Mouse (Mus musculus) intestine, postnatal 0 days (tissue): ENCODE measurements at regions not wholly inside any gene's neighbourhood (a gene's known extent, or its start where the extent isn't known, plus 50 kb on each side); places are given as distances from the start of the nearest gene placed in this dataset.

Experiments
- ATAC-seq: fragments of 200-750 bp; cut with Nextera tagmentation; 2 replicates; pipeline ENCODE4 v1.8.0; 2017; ENCODE audit warnings: mild to moderate bottlenecking, moderate TSS enrichment, moderate library complexity
- H3K27ac ChIP-seq: fragments of 300-500 bp; sonication (generic); 2 replicates; pipeline ENCODE4 v1.5.1; 2014; ENCODE audit warnings: mild to moderate bottlenecking, low read depth, low read length, moderate library complexity
- H3K27me3 ChIP-seq: fragments of 300-500 bp; sonication (generic); replicated peaks from 2 replicates; pipeline ENCODE4 v1.6.1; 2014; ENCODE audit warnings: low read length, mixed read lengths; ENCODE audit not compliant: control insufficient read depth, insufficient read depth
- H3K36me3 ChIP-seq: fragments of 300-500 bp; sonication (generic); 2 replicates; pipeline ENCODE4 v1.6.1; 2014; ENCODE audit warnings: mild to moderate bottlenecking, moderate library complexity; ENCODE audit not compliant: control insufficient read depth, insufficient read depth
- H3K4me1 ChIP-seq: fragments of 300-500 bp; sonication (generic); replicated peaks from 2 replicates; pipeline ENCODE4 v1.6.1; 2014; ENCODE audit warnings: antibody characterized with exemption, low read length, mixed read lengths; ENCODE audit not compliant: control insufficient read depth, insufficient read depth
- H3K4me2 ChIP-seq: fragments of 300-500 bp; sonication (generic); replicated peaks from 2 replicates; pipeline ENCODE4 v1.6.1; 2014; ENCODE audit warnings: low read depth, mild to moderate bottlenecking, moderate library complexity
- H3K4me3 ChIP-seq: fragments of 300-500 bp; sonication (generic); 2 replicates; pipeline ENCODE4 v1.5.1; 2014; ENCODE audit warnings: low read depth, low read length
- H3K9ac ChIP-seq: fragments of 300-500 bp; sonication (generic); 2 replicates; pipeline ENCODE4 v1.6.1; 2014; ENCODE audit warnings: mild to moderate bottlenecking, low read depth, low read length
- H3K9me3 ChIP-seq: fragments of 300-500 bp; sonication (generic); 2 replicates; pipeline ENCODE4 v1.6.1; 2016; ENCODE audit warnings: mixed run types; ENCODE audit not compliant: control insufficient read depth
- CTCF ChIP-seq: sonication (generic); IDR thresholded peaks from 2 replicates; pipeline ENCODE4 v1.5.1; 2016; ENCODE audit warnings: low read depth, mild to moderate bottlenecking, control low read depth, antibody characterized with exemption, moderate library complexity
- WGBS: fragments of 180-500 bp; shearing (Covaris S2); extraction: QIAGEN DNeasy Blood & Tissue Kit; methylation state at CpG from one replicate; pipeline ENCODE4 v1.1.7; 2014; 5-methylcytosine and 5-hydroxymethylcytosine counted together

- TF ChIP-seq CTCF: no peak
- 70% methylated on average over 4 of the region's 4 CpGs for WGBS
- Histone ChIP-seq H3K9ac (no peak overlapping the region), H3K36me3 (no peaks in the 10 kb centered on the region), H3K4me2 (no peak overlapping the region), H3K9me3 (no peaks in the 10 kb centered on the region), H3K4me1 (no peaks in the 10 kb centered on the region), H3K4me3 (no peak overlapping the region), H3K27ac (no peak overlapping the region), H3K27me3 (no peaks in the 10 kb centered on the region)
- ATAC-seq: no peak
Observed at GRCm38 (mm10) chr9:94441393-94441792, 96.5 kb downstream of the 1190002N15Rik start.

- H3K27ac ChIP-seq: no peak overlapping the region
- H3K9me3 ChIP-seq: no peaks in the 10 kb centered on the region
- no peak overlapping the region for H3K4me3 ChIP-seq
- H3K27me3 ChIP-seq: no peaks in the 10 kb centered on the region
- H3K4me2 ChIP-seq: no peak overlapping the region
- H3K9ac ChIP-seq: no peak overlapping the region
- no peaks in the 10 kb centered on the region for H3K4me1 ChIP-seq
- no peaks in the 10 kb centered on the region for H3K36me3 ChIP-seq
- ATAC-seq: no peak
- TF ChIP-seq CTCF: no peak
Observed at GRCm38 (mm10) chr9:94433468-94433867, 104.4 kb downstream of the 1190002N15Rik start.

- Histone ChIP-seq H3K4me2 (no peak overlapping the region), H3K9me3 (no peaks in the 10 kb centered on the region), H3K27ac (no peak overlapping the region), H3K4me1 (no peaks in the 10 kb centered on the region), H3K9ac (no peak overlapping the region), H3K27me3 (no peaks in the 10 kb centered on the region), H3K4me3 (no peak overlapping the region), H3K36me3 (no peaks in the 10 kb centered on the region)
- no peak for TF ChIP-seq CTCF
- no peak for ATAC-seq
- WGBS: 90% methylated on average over 3 of the region's 3 CpGs
Observed at GRCm38 (mm10) chr9:94432144-94432747, 105.6 kb downstream of the 1190002N15Rik start.

GRCm38 (mm10) chr9:94431540-94431939, 106.3 kb downstream of the 1190002N15Rik start:
- Histone ChIP-seq H3K27me3 (no peaks in the 10 kb centered on the region), H3K36me3 (no peaks in the 10 kb centered on the region), H3K4me1 (no peaks in the 10 kb centered on the region), H3K4me2 (no peak overlapping the region), H3K4me3 (no peak overlapping the region), H3K9ac (no peak overlapping the region), H3K9me3 (no peaks in the 10 kb centered on the region), H3K27ac (no peak overlapping the region)
- no peak for ATAC-seq
- WGBS: 95% methylated on average over 3 of the region's 3 CpGs
- TF ChIP-seq CTCF: no peak

- Histone ChIP-seq H3K36me3 (no peaks in the 10 kb centered on the region), H3K9ac (no peak overlapping the region), H3K27me3 (no peaks in the 10 kb centered on the region), H3K9me3 (no peaks in the 10 kb centered on the region), H3K4me3 (no peak overlapping the region), H3K27ac (no peak overlapping the region), H3K4me1 (no peaks in the 10 kb centered on the region), H3K4me2 (no peak overlapping the region)
- TF ChIP-seq CTCF: no peak
- ATAC-seq: no peak
- WGBS: 90% methylated on average over 6 of the region's 6 CpGs
Observed at GRCm38 (mm10) chr9:94430996-94431395, 106.9 kb downstream of the 1190002N15Rik start.

- Histone ChIP-seq H3K27me3 (no peaks in the 10 kb centered on the region), H3K27ac (no peak overlapping the region), H3K36me3 (no peaks in the 10 kb centered on the region), H3K4me2 (no peak overlapping the region), H3K9me3 (no peaks in the 10 kb centered on the region), H3K4me1 (no peaks in the 10 kb centered on the region), H3K4me3 (no peak overlapping the region), H3K9ac (no peak overlapping the region)
- TF ChIP-seq CTCF: no peak
- ATAC-seq: no peak
- WGBS: 89% methylated on average over 5 of the region's 5 CpGs
Observed at GRCm38 (mm10) chr9:94426740-94427139, 111.1 kb downstream of the 1190002N15Rik start.

- no peaks in the 10 kb centered on the region for H3K36me3 ChIP-seq
- H3K27me3 ChIP-seq: no peaks in the 10 kb centered on the region
- H3K4me2 ChIP-seq: no peak overlapping the region
- 41% methylated on average over 6 of the region's 6 CpGs for WGBS
- no peak for ATAC-seq
- no peak for TF ChIP-seq CTCF
- no peak overlapping the region for H3K4me3 ChIP-seq
- no peaks in the 10 kb centered on the region for H3K9me3 ChIP-seq
- no peak overlapping the region for H3K9ac ChIP-seq
- H3K27ac ChIP-seq: no peak overlapping the region
- no peaks in the 10 kb centered on the region for H3K4me1 ChIP-seq
Observed at GRCm38 (mm10) chr9:94425804-94426203, 112.1 kb downstream of the 1190002N15Rik start.
